Mouse (Mus musculus) cerebellum, adult 18-20 months (tissue): ENCODE data around the gene Grid2.

Experiments
- DNase-seq, 2 experiments: peaks; one replicate each; pipeline ENCODE4 v3.0.0; 2021

Grid2 gene

GRCm38 (mm10) chr6:63635970-63636369 lies 380.3 kb downstream of the Grid2 start:
- DNase-seq: no peak

- DNase-seq: no peak
Measured at GRCm38 (mm10) chr6:63659423-63659822, 403.7 kb downstream of the Grid2 start.

GRCm38 (mm10) chr6:63685689-63686088 lies 430.0 kb downstream of the Grid2 start:
- no peak for DNase-seq

GRCm38 (mm10) chr6:63701684-63702083 lies 446.0 kb downstream of the Grid2 start:
- no peak for DNase-seq

GRCm38 (mm10) chr6:63733740-63734139 lies 478.1 kb downstream of the Grid2 start:
- DNase-seq: peak; percentile 10 to 29

- DNase-seq: no peak
Measured at GRCm38 (mm10) chr6:63762535-63762934, 506.9 kb downstream of the Grid2 start.

- no peak for DNase-seq
Measured at GRCm38 (mm10) chr6:63794679-63795078, 539.0 kb downstream of the Grid2 start.

- DNase-seq: no peak
Measured at GRCm38 (mm10) chr6:63820236-63820635, 564.6 kb downstream of the Grid2 start.

- no peak for DNase-seq
Measured at GRCm38 (mm10) chr6:63862628-63863027, 607.0 kb downstream of the Grid2 start.

- no peak for DNase-seq
Measured at GRCm38 (mm10) chr6:63877088-63877764, 621.5 kb downstream of the Grid2 start.

GRCm38 (mm10) chr6:63877765-63878345 lies 622.2 kb downstream of the Grid2 start:
- no peak for DNase-seq

- DNase-seq: no peak
Measured at GRCm38 (mm10) chr6:63894714-63895113, 639.0 kb downstream of the Grid2 start.

GRCm38 (mm10) chr6:63898171-63898570 lies 642.5 kb downstream of the Grid2 start:
- DNase-seq: no peak

- no peak for DNase-seq
Measured at GRCm38 (mm10) chr6:63917035-63917570, 661.4 kb downstream of the Grid2 start.

GRCm38 (mm10) chr6:63921951-63922350 lies 666.3 kb downstream of the Grid2 start:
- no peak for DNase-seq

GRCm38 (mm10) chr6:63931201-63931600 lies 675.5 kb downstream of the Grid2 start:
- DNase-seq: no peak

- DNase-seq: no peak
Measured at GRCm38 (mm10) chr6:63946721-63947120, 691.0 kb downstream of the Grid2 start.

GRCm38 (mm10) chr6:63963789-63964188 lies 708.1 kb downstream of the Grid2 start:
- peak in 1 of 2 experiments; percentile 10 for DNase-seq

GRCm38 (mm10) chr6:63964269-63964668 lies 708.6 kb downstream of the Grid2 start:
- peak in 1 of 2 experiments; percentile 17 for DNase-seq

- peak; percentile 14 to 31 for DNase-seq
Measured at GRCm38 (mm10) chr6:63964735-63965134, 709.1 kb downstream of the Grid2 start.

- no peak for DNase-seq
Measured at GRCm38 (mm10) chr6:64046084-64046483, 790.4 kb downstream of the Grid2 start.

- no peak for DNase-seq
Measured at GRCm38 (mm10) chr6:64046732-64047131, 791.1 kb downstream of the Grid2 start.

GRCm38 (mm10) chr6:64047950-64048349 lies 792.3 kb downstream of the Grid2 start:
- DNase-seq: peak; percentile 37 to 47

- DNase-seq: no peak
Measured at GRCm38 (mm10) chr6:64063858-64064257, 808.2 kb downstream of the Grid2 start.
